Mouse (Mus musculus) small intestine, adult 2 months (tissue): ENCODE measurements around the gene Muc4.

Experiments used
- CTCF ChIP-seq: fragments of 200-500 bp; IDR thresholded peaks from 2 replicates; pipeline ENCODE4 v1.5.1; 2012; ENCODE audit warnings: low read depth, mild to moderate bottlenecking, control low read depth, inconsistent platforms, low read length, moderate library complexity, mixed read lengths; ENCODE audit not compliant: insufficient replicate concordance, insufficient read length; ENCODE audit errors: extremely low read depth
- POLR2A ChIP-seq: fragments of 200-500 bp; IDR thresholded peaks from 2 replicates; pipeline ENCODE4 v1.6.1; 2012; ENCODE audit warnings: low read depth, mild to moderate bottlenecking, control low read depth, inconsistent platforms, low read length, moderate library complexity

DNA sequence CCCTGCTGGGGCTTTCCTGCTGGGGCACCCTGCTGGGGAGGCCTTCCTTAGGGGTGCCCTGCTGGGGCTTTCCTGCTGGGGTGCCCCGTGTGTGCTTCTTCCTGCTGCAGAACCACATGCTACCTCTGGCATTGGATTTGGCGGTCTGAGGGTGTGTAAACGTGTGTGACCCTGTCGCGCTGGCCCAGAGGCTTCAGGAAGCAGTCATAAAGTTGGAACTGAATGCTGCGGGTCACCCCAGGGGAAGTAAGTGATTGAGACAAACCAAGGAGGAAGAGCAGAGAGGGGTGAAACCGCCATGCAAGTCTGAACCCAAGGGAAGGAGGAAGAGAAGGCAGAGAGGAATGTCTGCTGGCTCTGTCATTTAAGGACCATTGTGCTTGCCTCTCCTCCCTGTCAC lies 37.1 kb upstream of the Muc4 start:
- TF ChIP-seq CTCF (no peak), POLR2A (no peak)
